Mouse (Mus musculus): ENCODE measurements around the gene Gzmk.

GRCm38 (mm10) chr13:113262822-113263221, 37.1 kb upstream of the Gzmk start:
- TF ChIP-seq CTCF (IDR thresholded peaks at IDR 0.05; ENCODE audit: low read depth) (no peak), EP300 (IDR thresholded peaks at IDR 0.05; ENCODE audit: low read depth) (no peak)

All from heart, postnatal 0 days (tissue).